Mouse (Mus musculus) stomach, postnatal 0 days (tissue): ENCODE data around the gene Atad1. TPM values are rescaled to one million over a fixed set of nuclear protein-coding genes. Genes with fewer than 3 reads are reported as not detected.

ENCODE experiments used
- ATAC-seq: fragments of 200-750 bp; cut with Nextera tagmentation; 2 replicates; pipeline ENCODE4 v1.8.0; 2017; ENCODE audit not compliant: low FRiP score, low TSS enrichment
- DNase-seq: peaks from one replicate; pipeline ENCODE4 v3.0.0-alpha.2; 2016; ENCODE audit warnings: low spot score
- H3K27ac ChIP-seq: fragments of 300-500 bp; sonication (generic); replicated peaks from 2 replicates; pipeline ENCODE4 v1.5.1; 2014; ENCODE audit warnings: mild to moderate bottlenecking, control low read depth
- H3K27me3 ChIP-seq: fragments of 300-500 bp; sonication (generic); 2 replicates; pipeline ENCODE4 v1.6.1; 2014; ENCODE audit warnings: low read length; ENCODE audit not compliant: control insufficient read depth, insufficient read depth
- H3K36me3 ChIP-seq: fragments of 300-500 bp; sonication (generic); 2 replicates; pipeline ENCODE4 v1.6.1; 2014; ENCODE audit warnings: low read length, mixed read lengths; ENCODE audit not compliant: control insufficient read depth, insufficient read depth
- H3K4me1 ChIP-seq: fragments of 300-500 bp; sonication (generic); replicated peaks from 2 replicates; pipeline ENCODE4 v1.6.1; 2014; ENCODE audit warnings: antibody characterized with exemption; ENCODE audit not compliant: control insufficient read depth, insufficient read depth
- H3K4me2 ChIP-seq: fragments of 300-500 bp; sonication (generic); replicated peaks from 2 replicates; pipeline ENCODE4 v1.6.1; 2014; ENCODE audit warnings: low read depth, mild to moderate bottlenecking, control low read depth, moderate library complexity
- H3K4me3 ChIP-seq: fragments of 300-500 bp; sonication (generic); 2 replicates; pipeline ENCODE4 v1.5.1; 2014; ENCODE audit warnings: low read depth, low read length, control low read depth
- H3K9ac ChIP-seq: fragments of 300-500 bp; sonication (generic); 2 replicates; pipeline ENCODE4 v1.6.1; 2014; ENCODE audit warnings: mild to moderate bottlenecking, low read length, control low read depth, mixed read lengths
- H3K9me3 ChIP-seq: fragments of 300-500 bp; sonication (generic); 2 replicates; pipeline ENCODE4 v1.6.1; 2016; ENCODE audit warnings: low read length; ENCODE audit not compliant: control insufficient read depth
- CTCF ChIP-seq: IDR thresholded peaks from 2 replicates; pipeline ENCODE4 v1.5.1; 2016; ENCODE audit warnings: antibody characterized with exemption, low read depth, mild to moderate bottlenecking, moderate library complexity
- EP300 ChIP-seq: optimal IDR thresholded peaks from 2 replicates; pipeline ENCODE3; 2016; ENCODE audit warnings: antibody characterized with exemption
- WGBS: fragments of 180-500 bp; shearing (Covaris S2); extraction: QIAGEN DNeasy Blood & Tissue Kit; methylation state at CpG from one replicate; pipeline ENCODE4 v1.1.7; 2014; 5-methylcytosine and 5-hydroxymethylcytosine counted together
- polyA plus RNA-seq: library from polyadenylated mRNA; unstranded; fragments of >200 nt; fragmentation: Nextera tagmentation; extraction: Ambion mirVana; gene quantifications from 2 replicates; pipeline ENCODE4 v1.2.1, GENCODE M21; 2015

Atad1 gene
- polyA plus RNA-seq, 1 experiment from 2014 or later = 42.2 TPM

DNA sequence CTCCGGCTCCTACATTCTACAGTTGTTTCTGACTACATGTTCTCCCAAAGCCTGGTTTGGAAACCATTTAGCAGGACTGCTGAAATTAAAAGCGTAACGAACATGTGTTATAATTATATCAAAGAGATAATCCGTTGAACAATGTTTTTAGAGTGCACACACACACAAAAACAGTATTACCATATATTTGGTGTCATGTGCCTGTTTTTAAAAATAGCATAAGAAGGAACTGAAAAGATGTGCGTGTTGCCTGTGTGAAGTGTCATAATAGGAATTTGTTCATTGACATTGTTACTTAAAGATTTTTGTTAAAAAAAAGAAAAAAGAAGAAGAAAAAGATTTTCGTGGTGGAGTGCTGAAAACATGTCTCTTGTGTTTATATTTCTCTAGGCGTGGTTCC lies 93.6 kb downstream of the Atad1 start:
- Histone ChIP-seq H3K4me1 (no peaks in the 10 kb centered on the region), H3K9ac (no peak overlapping the region), H3K4me3 (no peak overlapping the region), H3K36me3 (no peaks in the 10 kb centered on the region), H3K27ac (no peak overlapping the region), H3K4me2 (no peak overlapping the region), H3K9me3 (no peaks in the 10 kb centered on the region), H3K27me3 (no peaks in the 10 kb centered on the region)
- ATAC-seq (no peak), DNase-seq (no peak)
- WGBS = 74% methylated on average over 7 of the region's 7 CpGs
- TF ChIP-seq EP300 (no peak), CTCF (no peak)

GRCm38 (mm10) chr19:32643642-32644041 lies 95.9 kb downstream of the Atad1 start:
- H3K4me1 ChIP-seq = no peaks in the 10 kb centered on the region
- H3K4me2 ChIP-seq = no peak overlapping the region
- TF ChIP-seq EP300 (no peak), CTCF (no peak)
- H3K9ac ChIP-seq = no peak overlapping the region
- H3K36me3 ChIP-seq = no peaks in the 10 kb centered on the region
- WGBS = 92% methylated on average over 3 of the region's 3 CpGs
- ATAC-seq = no peak
- H3K9me3 ChIP-seq = no peaks in the 10 kb centered on the region
- no peaks in the 10 kb centered on the region for H3K27me3 ChIP-seq
- H3K4me3 ChIP-seq = no peak overlapping the region
- DNase-seq = no peak
- H3K27ac ChIP-seq = no peak overlapping the region

DNA sequence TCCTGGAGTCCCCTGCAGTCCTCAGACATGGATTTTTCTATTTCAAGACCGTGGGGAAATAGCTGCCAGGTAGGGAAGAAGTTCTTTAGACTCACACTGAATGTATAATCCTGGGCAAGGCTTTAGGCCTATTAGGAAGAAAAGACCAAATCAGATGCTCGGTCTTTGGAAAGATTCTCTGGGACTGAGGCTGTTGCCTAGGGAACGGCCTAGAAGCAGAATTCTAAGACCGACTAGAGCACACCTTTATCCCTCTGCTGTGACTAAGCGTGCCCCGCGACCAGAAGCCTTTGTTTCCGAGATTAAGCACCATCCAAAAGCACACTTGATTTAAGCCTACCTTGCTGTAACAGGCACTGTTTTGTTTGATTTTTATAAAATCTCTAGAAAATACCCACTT lies 97.6 kb downstream of the Atad1 start:
- no peak overlapping the region for H3K27ac ChIP-seq
- H3K4me2 ChIP-seq = no peak overlapping the region
- DNase-seq (no peak), ATAC-seq (no peak)
- H3K4me1 ChIP-seq = no peaks in the 10 kb centered on the region
- no peaks in the 10 kb centered on the region for H3K36me3 ChIP-seq
- no peak overlapping the region for H3K9ac ChIP-seq
- H3K9me3 ChIP-seq = no peaks in the 10 kb centered on the region
- H3K4me3 ChIP-seq = no peak overlapping the region
- TF ChIP-seq CTCF (no peak), EP300 (no peak)
- WGBS = 78% methylated on average over 8 of the region's 8 CpGs
- no peaks in the 10 kb centered on the region for H3K27me3 ChIP-seq

DNA sequence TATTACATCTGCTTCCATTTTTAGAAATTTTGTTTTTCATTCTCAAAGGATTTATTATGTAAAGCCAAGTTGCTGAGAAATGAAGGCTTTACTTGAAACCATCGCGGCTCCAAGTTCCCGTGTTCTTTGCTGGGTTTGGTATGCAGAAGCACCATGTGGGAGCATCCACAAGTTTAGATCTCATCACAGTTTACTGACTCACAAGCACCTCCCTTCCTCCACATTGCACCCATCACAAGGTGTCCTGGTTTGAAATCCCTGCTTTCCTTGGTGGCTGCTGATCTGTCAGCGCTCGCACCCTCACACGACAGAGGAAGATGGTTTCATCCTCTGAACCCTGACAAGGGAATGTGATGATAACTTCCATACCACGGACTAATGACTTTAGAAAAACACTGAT lies 98.1 kb downstream of the Atad1 start:
- no peak overlapping the region for H3K4me2 ChIP-seq
- DNase-seq (no peak), ATAC-seq (no peak)
- no peak overlapping the region for H3K9ac ChIP-seq
- no peaks in the 10 kb centered on the region for H3K9me3 ChIP-seq
- no peaks in the 10 kb centered on the region for H3K27me3 ChIP-seq
- no peak overlapping the region for H3K4me3 ChIP-seq
- no peak overlapping the region for H3K27ac ChIP-seq
- H3K4me1 ChIP-seq = no peaks in the 10 kb centered on the region
- no peak for TF ChIP-seq CTCF
- TF ChIP-seq EP300 = no peak
- no peaks in the 10 kb centered on the region for H3K36me3 ChIP-seq
- WGBS = 91% methylated on average over 7 of the region's 7 CpGs

DNA sequence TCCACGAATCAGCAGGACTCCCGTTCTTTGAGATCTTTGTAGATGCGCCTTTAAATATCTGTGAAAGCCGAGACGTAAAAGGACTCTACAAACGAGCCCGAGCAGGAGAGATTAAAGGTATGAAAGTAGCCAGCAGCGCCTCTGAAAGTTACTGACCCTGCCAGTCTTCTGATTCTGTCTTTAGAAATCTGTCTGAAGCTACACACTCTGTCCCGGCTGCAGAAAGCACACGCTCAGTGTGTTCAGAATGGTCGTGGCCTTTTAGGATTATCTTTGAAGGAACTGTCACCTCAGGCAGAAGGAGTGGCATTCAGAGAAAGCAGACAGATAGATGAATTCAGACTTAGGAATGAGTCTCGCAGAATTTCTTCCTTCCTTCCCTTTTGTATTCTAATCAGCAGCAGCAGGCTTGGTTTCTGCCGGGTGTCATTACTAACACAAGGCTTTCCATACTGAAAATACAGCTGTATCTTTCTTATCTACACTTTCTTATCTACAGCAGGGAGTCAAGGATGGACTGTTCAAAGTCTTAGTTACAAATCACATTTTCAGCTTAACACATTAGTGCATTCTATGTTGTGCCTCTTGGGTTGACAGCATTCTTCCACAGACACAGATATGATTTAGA lies 101.2 kb downstream of the Atad1 start:
- ATAC-seq = no peak
- WGBS = 51% methylated on average over 13 of the region's 13 CpGs
- no peaks in the 10 kb centered on the region for H3K27me3 ChIP-seq
- H3K9me3 ChIP-seq = no peaks in the 10 kb centered on the region
- no peak overlapping the region for H3K9ac ChIP-seq
- H3K27ac ChIP-seq = no peak overlapping the region
- no peak overlapping the region for H3K4me3 ChIP-seq
- no peaks in the 10 kb centered on the region for H3K36me3 ChIP-seq
- H3K4me2 ChIP-seq = no peak overlapping the region
- no peaks in the 10 kb centered on the region for H3K4me1 ChIP-seq
- TF ChIP-seq CTCF = no peak
- TF ChIP-seq EP300 = no peak
- DNase-seq = no peak

DNA sequence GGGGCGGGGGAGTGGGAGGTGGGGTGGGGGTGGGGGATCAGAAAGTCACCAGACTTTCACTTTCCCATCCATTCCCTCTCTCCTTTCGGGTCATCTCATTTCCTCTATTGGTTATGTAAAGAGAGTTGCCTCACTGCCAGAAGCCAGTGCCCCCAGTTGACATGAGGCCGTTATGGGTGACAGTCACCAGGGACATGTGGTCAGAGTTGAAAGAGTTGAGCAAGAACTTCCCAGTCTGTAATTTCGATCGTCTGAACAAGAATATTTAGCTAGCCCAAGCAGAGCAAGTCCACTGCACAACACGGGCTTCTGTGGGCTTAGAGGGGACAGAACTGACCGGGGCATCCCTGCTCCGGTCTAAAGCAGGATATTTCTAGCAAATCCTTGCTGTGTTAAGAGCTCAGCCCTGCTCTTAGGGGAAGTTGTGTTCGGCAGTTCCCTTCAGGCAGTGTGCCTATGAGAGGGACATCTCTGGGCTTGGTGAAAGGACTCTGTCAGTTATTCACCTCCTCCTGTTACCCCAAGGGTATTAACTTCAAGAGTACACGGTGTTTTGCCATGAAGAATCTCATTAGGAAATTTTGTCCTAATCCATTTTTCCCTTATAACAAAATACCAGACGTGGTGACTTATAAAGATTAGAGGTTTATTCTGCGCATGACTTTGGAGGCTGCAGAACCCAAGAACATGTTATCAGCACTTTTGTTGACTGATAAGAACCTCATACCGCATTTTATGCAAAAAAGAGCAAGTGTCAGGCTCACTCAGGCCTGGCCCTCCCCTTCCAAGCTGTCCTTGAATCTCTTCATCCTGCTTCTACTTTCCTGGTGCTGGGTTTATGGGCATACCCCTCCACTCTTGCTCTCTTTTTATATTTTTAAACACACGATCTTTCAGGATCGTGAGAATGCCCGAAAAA lies 102.0 kb downstream of the Atad1 start:
- no peaks in the 10 kb centered on the region for H3K27me3 ChIP-seq
- H3K9ac ChIP-seq = no peak overlapping the region
- no peak overlapping the region for H3K27ac ChIP-seq
- no peaks in the 10 kb centered on the region for H3K4me1 ChIP-seq
- DNase-seq (no peak), ATAC-seq (no peak)
- H3K4me3 ChIP-seq = no peak overlapping the region
- H3K4me2 ChIP-seq = no peak overlapping the region
- WGBS = 65% methylated on average over 16 of the region's 16 CpGs
- H3K9me3 ChIP-seq = no peaks in the 10 kb centered on the region
- TF ChIP-seq CTCF = no peak
- H3K36me3 ChIP-seq = no peaks in the 10 kb centered on the region
